Mouse (Mus musculus) olfactory bulb, adult 2 months (tissue): ENCODE measurements around the gene Vars. TPM values are rescaled to one million over a fixed set of nuclear protein-coding genes. Genes with fewer than 3 reads are reported as not detected.
A peak's percentile ranks its signal among the peaks of the same experiment; 100 is the strongest.
"Not testable (repeated sequence)": the region's sequence is repeated elsewhere in the genome, so short reads cannot be mapped to it uniquely, and the experiment has no call there.

Source experiments
- H3K27ac ChIP-seq: fragments of 200-500 bp; 2 replicates; pipeline ENCODE4 v1.5.1; 2012; ENCODE audit warnings: low read depth, low read length; ENCODE audit not compliant: insufficient read depth
- H3K4me1 ChIP-seq: fragments of 200-500 bp; 2 replicates; pipeline ENCODE4 v1.6.1; 2012; ENCODE audit warnings: low read length; ENCODE audit not compliant: control insufficient read depth, insufficient read depth
- H3K4me3 ChIP-seq: fragments of 200-500 bp; 2 replicates; pipeline ENCODE4 v1.5.1; 2012; ENCODE audit warnings: mild to moderate bottlenecking, low read depth, low read length, moderate library complexity; ENCODE audit not compliant: insufficient read depth
- CTCF ChIP-seq: fragments of 200-500 bp; IDR thresholded peaks from 2 replicates; pipeline ENCODE4 v1.5.1; 2012; ENCODE audit warnings: low read depth, mild to moderate bottlenecking, low read length, moderate library complexity; ENCODE audit not compliant: insufficient read depth
- POLR2A ChIP-seq: fragments of 200-500 bp; IDR thresholded peaks from 2 replicates; pipeline ENCODE4 v1.6.1; 2012; ENCODE audit warnings: mild to moderate bottlenecking, low read depth, low read length, moderate library complexity; ENCODE audit not compliant: insufficient read depth
- WGBS: fragments of 180-500 bp; shearing (Covaris S2); methylation state at CpG from one replicate; pipeline ENCODE4 v1.1.7; 2018; 5-methylcytosine and 5-hydroxymethylcytosine counted together
- polyA plus RNA-seq: library from polyadenylated mRNA; stranded (reverse); fragments of >200 nt; gene quantifications from 2 replicates; pipeline ENCODE4 v1.2.4, GENCODE M21; 2012; ENCODE audit warnings: low replicate concordance; ENCODE audit not compliant: missing spikeins, insufficient read depth, insufficient read length

Gene Vars
- not detected in 2 replicates for polyA plus RNA-seq

GRCm38 (mm10) chr17:35000717-35001451 lies at the start of gene Vars:
TSS of gene Vars (plus strand) at chr17:35000987.
- WGBS = under 1% methylated on average over 83 of the region's 83 CpGs
- TF ChIP-seq CTCF (no peak), POLR2A (peak; percentile 54)
- peaks cover 10% of the 10 kb centered on the region for H3K4me1 ChIP-seq
- peak within 1 kb of the TSS; percentile 84 for H3K4me3 ChIP-seq
- peak within 1 kb of the TSS; percentile 59 for H3K27ac ChIP-seq

- no peaks in the 10 kb centered on the region for H3K4me1 ChIP-seq
- peak overlapping the region; percentile 98 for H3K4me3 ChIP-seq
- WGBS = under 1% methylated on average over 29 of the region's 29 CpGs
- peak overlapping the region; percentile 83 for H3K27ac ChIP-seq
- TF ChIP-seq CTCF = no peak
- no peak for TF ChIP-seq POLR2A
Observed at GRCm38 (mm10) chr17:34951636-34952377, 49.0 kb upstream of the Vars start.

DNA sequence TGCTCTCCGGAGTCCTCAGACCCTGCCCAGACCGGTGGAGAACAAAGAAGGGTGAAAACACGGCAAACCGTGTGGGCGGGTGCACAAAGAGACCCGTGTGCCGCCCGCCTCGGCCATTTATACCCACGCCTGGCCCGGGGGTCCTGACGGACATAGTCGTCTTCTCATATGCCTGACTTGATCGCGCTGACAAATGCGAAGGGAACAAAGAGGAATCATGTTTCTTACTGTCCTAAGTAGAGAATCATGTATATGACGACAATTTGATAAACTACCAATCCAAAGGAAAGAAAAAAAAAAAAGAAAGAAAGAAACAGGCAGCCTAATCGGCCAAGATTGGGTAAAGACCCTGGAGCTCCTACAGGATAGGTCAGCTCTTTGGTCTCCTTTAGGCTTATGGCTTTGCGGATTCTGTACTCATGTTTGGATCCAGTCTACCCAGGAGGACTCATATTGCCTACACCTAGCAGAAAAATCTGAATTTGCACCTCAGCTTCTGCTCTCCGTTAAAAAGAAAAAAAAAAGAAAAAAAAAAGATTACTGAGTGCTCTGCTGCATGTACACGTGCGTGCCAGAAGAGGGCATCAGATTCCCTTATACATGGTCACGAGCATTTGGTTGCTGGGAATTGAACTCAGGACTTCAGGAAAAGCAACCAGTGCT lies 48.3 kb upstream of the Vars start:
- peak overlapping the region; percentile 83 for H3K27ac ChIP-seq
- H3K4me1 ChIP-seq = peaks cover 2% of the 10 kb centered on the region; the same call in 1 of the 2 replicates
- WGBS = under 1% methylated on average over 23 of the region's 23 CpGs
- H3K4me3 ChIP-seq = peak overlapping the region; percentile 98
- TF ChIP-seq POLR2A = peak; percentile 94
- no peak for TF ChIP-seq CTCF

GRCm38 (mm10) chr17:34953258-34953657 lies 47.5 kb upstream of the Vars start:
- peaks cover 2% of the 10 kb centered on the region; the same call in 1 of the 2 replicates for H3K4me1 ChIP-seq
- no peak overlapping the region for H3K27ac ChIP-seq
- no peak overlapping the region for H3K4me3 ChIP-seq
- 87% methylated on average over 3 of the region's 3 CpGs for WGBS
- no peak for TF ChIP-seq CTCF
- TF ChIP-seq POLR2A = no peak

GRCm38 (mm10) chr17:34953904-34954303 lies 46.9 kb upstream of the Vars start:
- WGBS = 70% methylated on average over 4 of the region's 4 CpGs
- peaks cover 2% of the 10 kb centered on the region; the same call in 1 of the 2 replicates for H3K4me1 ChIP-seq
- no peak overlapping the region for H3K27ac ChIP-seq
- no peak overlapping the region for H3K4me3 ChIP-seq
- TF ChIP-seq CTCF (no peak), POLR2A (no peak)

DNA sequence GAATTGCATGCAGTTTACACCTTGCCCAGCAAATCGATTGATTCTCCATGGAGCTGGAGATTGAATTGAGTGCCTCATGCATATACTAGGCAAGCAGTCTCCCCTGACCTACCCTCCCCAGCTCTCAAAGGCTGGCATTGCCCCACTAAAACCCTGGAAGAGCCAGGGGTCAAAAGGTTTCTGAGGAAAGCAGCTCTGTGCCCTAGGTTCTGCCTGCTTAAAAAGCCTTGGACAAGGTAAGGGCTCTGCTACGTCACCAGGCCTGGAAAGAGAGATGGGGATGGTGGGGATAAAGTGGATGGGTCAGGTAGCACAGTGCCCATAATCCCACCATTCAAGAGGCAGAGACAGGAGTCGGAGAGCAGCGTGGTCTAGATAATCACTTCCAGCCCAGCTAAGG lies 46.0 kb upstream of the Vars start:
- TF ChIP-seq CTCF (no peak), POLR2A (no peak)
- no peak overlapping the region for H3K4me3 ChIP-seq
- 78% methylated on average over 4 of the region's 4 CpGs for WGBS
- H3K27ac ChIP-seq = no peak overlapping the region
- H3K4me1 ChIP-seq = peaks cover 5% of the 10 kb centered on the region; the same call in 1 of the 2 replicates

- H3K4me3 ChIP-seq = no peak overlapping the region
- TF ChIP-seq CTCF (no peak), POLR2A (no peak)
- WGBS = 79% methylated on average over 3 of the region's 3 CpGs
- H3K27ac ChIP-seq = no peak overlapping the region
- H3K4me1 ChIP-seq = peaks cover 5% of the 10 kb centered on the region; the same call in 1 of the 2 replicates
Observed at GRCm38 (mm10) chr17:34955884-34956283, 44.9 kb upstream of the Vars start.

DNA sequence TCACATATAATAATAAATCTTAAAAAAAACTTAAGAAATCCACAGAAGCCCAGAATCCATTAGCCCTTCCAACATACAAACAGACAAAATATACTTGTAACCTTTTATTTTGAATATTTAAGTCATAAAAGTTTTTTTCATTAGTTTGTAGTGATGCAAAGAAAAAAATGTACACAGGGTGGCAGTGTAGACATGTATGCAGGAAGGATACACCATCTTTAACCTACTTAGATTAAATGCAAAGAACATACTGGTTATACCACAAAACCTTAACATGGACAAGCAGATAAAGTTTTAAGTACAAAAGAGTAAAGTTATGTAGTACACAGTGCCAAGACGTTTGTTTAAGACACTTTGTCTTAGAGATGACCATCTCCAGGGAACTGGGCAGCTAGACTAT lies 44.4 kb upstream of the Vars start:
- 39% methylated on average over 1 of the region's 1 CpGs for WGBS

GRCm38 (mm10) chr17:34957291-34957690 lies 43.5 kb upstream of the Vars start:
- WGBS = 9% methylated on average over 39 of the region's 40 CpGs
- H3K4me3 ChIP-seq, H3K27ac ChIP-seq, H3K4me1 ChIP-seq: not testable (repeated sequence)

More for the DNA sequence above, 44.4 kb upstream of the Vars start:
- H3K27ac ChIP-seq = no peak overlapping the region
- H3K4me3 ChIP-seq = no peak overlapping the region
- TF ChIP-seq POLR2A = no peak
- no peak for TF ChIP-seq CTCF
- H3K4me1 ChIP-seq = peaks cover 5% of the 10 kb centered on the region; the same call in 1 of the 2 replicates

DNA sequence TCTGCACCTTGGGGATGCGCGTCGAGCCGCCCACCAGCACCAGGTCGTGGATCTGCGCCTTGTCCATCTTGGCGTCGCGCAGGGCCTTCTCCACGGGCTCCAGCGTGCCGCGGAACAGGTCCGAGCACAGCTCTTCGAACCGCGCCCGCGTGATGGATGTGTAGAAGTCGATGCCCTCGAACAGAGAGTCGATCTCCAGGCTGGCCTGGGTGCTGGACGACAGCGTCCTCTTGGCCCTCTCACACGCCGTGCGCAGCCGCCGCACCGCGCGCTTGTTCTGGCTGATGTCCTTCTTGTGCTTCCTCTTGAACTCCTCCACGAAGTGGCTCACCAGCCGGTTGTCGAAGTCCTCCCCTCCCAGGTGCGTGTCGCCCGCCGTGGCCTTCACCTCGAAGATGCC lies 42.8 kb upstream of the Vars start:
- H3K4me1 ChIP-seq, H3K27ac ChIP-seq, H3K4me3 ChIP-seq: not testable (repeated sequence)
- 21% methylated on average over 31 of the region's 40 CpGs for WGBS

DNA sequence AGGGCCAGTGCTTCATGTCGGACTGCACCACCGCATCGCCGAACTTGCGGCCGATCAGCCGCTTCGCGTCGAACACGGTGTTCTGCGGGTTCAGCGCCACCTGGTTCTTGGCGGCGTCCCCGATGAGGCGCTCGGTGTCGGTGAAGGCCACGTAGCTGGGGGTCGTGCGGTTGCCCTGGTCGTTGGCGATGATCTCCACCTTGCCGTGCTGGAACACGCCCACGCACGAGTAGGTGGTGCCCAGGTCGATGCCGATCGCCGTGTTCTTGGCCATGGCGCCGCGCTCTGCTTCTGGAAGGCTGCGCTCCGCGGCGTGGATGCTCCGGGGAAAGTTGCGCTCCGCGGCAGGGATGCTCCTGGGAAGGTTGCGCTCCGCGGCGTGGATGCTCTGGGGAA lies 42.1 kb upstream of the Vars start:
- H3K4me3 ChIP-seq = peak overlapping the region; percentile 49
- not testable (repeated sequence) for H3K4me1 ChIP-seq, H3K27ac ChIP-seq
- WGBS = 0% methylated on average over 27 of the region's 47 CpGs
